Mouse (Mus musculus) megakaryocyte, embryonic 14.5 days (primary cell): ENCODE data around the gene Gm6482.
"Not testable (repeated sequence)": the region's sequence is repeated elsewhere in the genome, so short reads cannot be mapped to it uniquely, and the experiment has no call there.

ENCODE experiments used
- FLI1 ChIP-seq: IDR thresholded peaks from 2 replicates; pipeline ENCODE4 v1.6.1; 2012; ENCODE audit warnings: low read length, inconsistent platforms, mixed read lengths
- GATA1 ChIP-seq: IDR thresholded peaks from 3 replicates; pipeline ENCODE4 v1.6.1; 2012; ENCODE audit warnings: mixed read lengths, low read length, inconsistent platforms, borderline replicate concordance

DNA sequence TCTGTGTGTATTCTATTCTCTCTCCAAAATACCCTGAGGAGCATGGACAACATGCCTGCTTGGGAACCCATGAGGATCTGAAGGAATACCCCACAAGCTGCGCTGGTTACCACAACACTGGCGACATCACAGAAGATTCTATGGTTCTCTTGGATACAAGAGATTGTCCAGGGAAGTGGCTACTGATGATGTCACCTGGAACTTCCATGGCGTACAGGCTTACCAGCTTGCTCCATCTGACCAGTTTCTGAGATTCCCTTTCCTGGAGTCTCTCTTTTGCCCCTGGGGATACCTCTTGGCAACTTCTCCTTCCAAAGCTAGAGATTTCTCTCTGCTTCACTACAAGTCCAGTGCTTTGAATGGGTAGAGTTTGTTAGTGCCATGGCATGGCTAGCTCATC is 21.8 kb downstream of the Gm6482 start, which contains the start of gene Gm7945:
- TF ChIP-seq GATA1, FLI1: not testable (repeated sequence)
